Mouse (Mus musculus) limb, embryonic 10.5 days (tissue): Measurements from ENCODE around the gene Myl9. TPM values are rescaled to one million over a fixed set of nuclear protein-coding genes. Genes with fewer than 3 reads are reported as not detected.
"Not testable (repeated sequence)": the region's sequence is repeated elsewhere in the genome, so short reads cannot be mapped to it uniquely, and the experiment has no call there.

Experiments used
- DNase-seq: peaks from one replicate; pipeline ENCODE4 v3.0.0-alpha.2; 2017; ENCODE audit warnings: low spot score
- H3K27ac ChIP-seq: fragments of 300-500 bp; sonication (generic); 2 replicates; pipeline ENCODE4 v1.5.1; 2016; ENCODE audit warnings: mild to moderate bottlenecking
- H3K27me3 ChIP-seq: fragments of 300-500 bp; sonication (generic); 2 replicates; pipeline ENCODE4 v1.6.1; 2016; ENCODE audit warnings: low read depth, mild to moderate bottlenecking; ENCODE audit not compliant: poor library complexity, severe bottlenecking
- H3K36me3 ChIP-seq: fragments of 300-500 bp; sonication (generic); 2 replicates; pipeline ENCODE4 v1.6.1; 2016; ENCODE audit warnings: mild to moderate bottlenecking, moderate library complexity
- H3K4me1 ChIP-seq: fragments of 300-500 bp; sonication (generic); 2 replicates; pipeline ENCODE4 v1.6.1; 2016
- H3K4me3 ChIP-seq: fragments of 300-500 bp; sonication (generic); 2 replicates; pipeline ENCODE4 v1.5.1; 2016; ENCODE audit warnings: mild to moderate bottlenecking, moderate library complexity
- H3K9me3 ChIP-seq: fragments of 300-500 bp; sonication (generic); replicated peaks from 2 replicates; pipeline ENCODE4 v1.6.1; 2016; ENCODE audit warnings: mild to moderate bottlenecking
- WGBS: fragments of 180-500 bp; shearing (Covaris S2); methylation state at CpG from one replicate; pipeline ENCODE4 v1.1.7; 2016; 5-methylcytosine and 5-hydroxymethylcytosine counted together
- polyA plus RNA-seq: library from polyadenylated mRNA; unstranded; fragments of >200 nt; fragmentation: Nextera tagmentation; extraction: Ambion mirVana; gene quantifications from 2 replicates; pipeline ENCODE4 v1.2.1, GENCODE M21; 2016

Gene Myl9
- polyA plus RNA-seq, 1 experiment from 2014 or later = 62.7 TPM

GRCm38 (mm10) chr2:156781836-156782480 lies 6.7 kb downstream of the Myl9 start:
- no peak overlapping the region for H3K4me3 ChIP-seq
- 66% methylated on average over 4 of the region's 4 CpGs for WGBS
- peaks cover 22% of the 10 kb centered on the region for H3K4me1 ChIP-seq
- DNase-seq = no peak
- no peaks in the 10 kb centered on the region for H3K9me3 ChIP-seq
- peaks cover 7% of the 10 kb centered on the region for H3K27me3 ChIP-seq
- no peak overlapping the region for H3K27ac ChIP-seq
- H3K36me3 ChIP-seq = no peaks in the 10 kb centered on the region

- WGBS = 88% methylated on average over 10 of the region's 10 CpGs
- Histone ChIP-seq H3K9me3 (no peaks in the 10 kb centered on the region), H3K4me1 (peaks cover 17% of the 10 kb centered on the region), H3K36me3 (no peaks in the 10 kb centered on the region), H3K4me3 (no peak overlapping the region), H3K27ac (no peak overlapping the region; the same call in 1 of the 2 replicates), H3K27me3 (peaks cover 5% of the 10 kb centered on the region)
- DNase-seq = no peak
Measured at GRCm38 (mm10) chr2:156782481-156783348, 7.5 kb downstream of the Myl9 start.

DNA sequence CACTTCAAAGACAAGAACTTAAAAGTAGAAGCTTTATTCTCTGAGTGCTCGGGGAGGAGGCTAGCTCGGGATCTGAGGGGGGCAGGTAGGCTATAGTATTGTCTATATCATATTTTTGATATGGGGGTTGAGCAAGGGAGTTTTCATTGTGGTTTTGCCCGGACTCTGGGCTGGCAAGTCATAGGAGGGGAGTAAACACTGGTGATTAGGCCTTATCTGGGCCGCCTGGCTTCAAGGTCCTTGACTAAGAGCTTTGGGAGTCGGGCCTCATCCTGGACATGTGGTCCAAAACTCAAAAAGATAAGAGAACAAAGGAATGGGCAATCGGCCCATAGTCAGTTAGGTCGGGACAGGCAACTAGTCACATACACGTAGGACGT lies 8.1 kb downstream of the Myl9 start:
- WGBS = 80% methylated on average over 9 of the region's 9 CpGs
- peaks cover 16% of the 10 kb centered on the region for H3K4me1 ChIP-seq
- H3K36me3 ChIP-seq = no peaks in the 10 kb centered on the region
- H3K9me3 ChIP-seq = no peaks in the 10 kb centered on the region
- H3K27me3 ChIP-seq = peaks cover 5% of the 10 kb centered on the region
- DNase-seq = no peak
- no peak overlapping the region for H3K4me3 ChIP-seq
- H3K27ac ChIP-seq = no peak overlapping the region

DNA sequence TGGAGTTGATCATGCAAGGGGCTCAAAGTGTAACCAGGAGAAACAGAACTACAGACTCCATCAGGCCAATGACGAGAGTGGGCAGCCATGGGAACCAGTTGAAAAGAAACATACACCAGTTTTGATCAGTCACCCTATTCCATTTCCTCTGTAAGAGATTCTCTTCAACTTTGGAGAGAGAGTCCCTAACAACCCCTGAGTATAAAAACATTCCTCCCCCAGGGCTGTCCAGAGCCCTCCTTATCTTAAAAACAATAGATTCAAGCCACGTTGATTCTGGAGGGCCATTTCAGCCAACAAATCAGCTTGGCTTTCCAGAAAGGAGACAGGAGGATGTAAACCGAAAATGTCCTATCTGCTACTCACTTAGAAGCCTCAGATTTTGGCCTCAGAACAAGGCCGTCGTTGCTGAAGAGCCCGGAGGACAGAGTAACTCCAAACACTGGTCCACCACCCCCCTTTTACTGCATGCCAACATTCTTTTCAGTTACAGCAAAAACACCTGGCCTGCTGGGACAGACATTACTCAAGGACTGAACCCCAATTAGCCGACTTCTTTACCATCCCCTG lies 8.9 kb downstream of the Myl9 start:
- no peak overlapping the region for H3K27ac ChIP-seq
- no peak for DNase-seq
- WGBS = 73% methylated on average over 7 of the region's 7 CpGs
- H3K4me1 ChIP-seq = peaks cover 16% of the 10 kb centered on the region
- no peaks in the 10 kb centered on the region for H3K36me3 ChIP-seq
- H3K9me3 ChIP-seq = no peaks in the 10 kb centered on the region
- no peak overlapping the region for H3K4me3 ChIP-seq
- H3K27me3 ChIP-seq = peaks cover 5% of the 10 kb centered on the region

GRCm38 (mm10) chr2:156784891-156785290 lies 9.7 kb downstream of the Myl9 start:
- Histone ChIP-seq H3K9me3 (no peaks in the 10 kb centered on the region), H3K27ac (no peak overlapping the region)
- 93% methylated on average over 2 of the region's 2 CpGs for WGBS

GRCm38 (mm10) chr2:156786369-156786768 lies 11.1 kb downstream of the Myl9 start:
- not testable (repeated sequence) for H3K4me3 ChIP-seq, H3K9me3 ChIP-seq, H3K27me3 ChIP-seq, H3K27ac ChIP-seq, H3K4me1 ChIP-seq, DNase-seq, H3K36me3 ChIP-seq

More at GRCm38 (mm10) chr2:156784891-156785290, 9.7 kb downstream of the Myl9 start:
- DNase-seq = no peak
- Histone ChIP-seq H3K4me3 (no peak overlapping the region), H3K36me3 (no peaks in the 10 kb centered on the region), H3K4me1 (peaks cover 14% of the 10 kb centered on the region), H3K27me3 (peaks cover 5% of the 10 kb centered on the region)

DNA sequence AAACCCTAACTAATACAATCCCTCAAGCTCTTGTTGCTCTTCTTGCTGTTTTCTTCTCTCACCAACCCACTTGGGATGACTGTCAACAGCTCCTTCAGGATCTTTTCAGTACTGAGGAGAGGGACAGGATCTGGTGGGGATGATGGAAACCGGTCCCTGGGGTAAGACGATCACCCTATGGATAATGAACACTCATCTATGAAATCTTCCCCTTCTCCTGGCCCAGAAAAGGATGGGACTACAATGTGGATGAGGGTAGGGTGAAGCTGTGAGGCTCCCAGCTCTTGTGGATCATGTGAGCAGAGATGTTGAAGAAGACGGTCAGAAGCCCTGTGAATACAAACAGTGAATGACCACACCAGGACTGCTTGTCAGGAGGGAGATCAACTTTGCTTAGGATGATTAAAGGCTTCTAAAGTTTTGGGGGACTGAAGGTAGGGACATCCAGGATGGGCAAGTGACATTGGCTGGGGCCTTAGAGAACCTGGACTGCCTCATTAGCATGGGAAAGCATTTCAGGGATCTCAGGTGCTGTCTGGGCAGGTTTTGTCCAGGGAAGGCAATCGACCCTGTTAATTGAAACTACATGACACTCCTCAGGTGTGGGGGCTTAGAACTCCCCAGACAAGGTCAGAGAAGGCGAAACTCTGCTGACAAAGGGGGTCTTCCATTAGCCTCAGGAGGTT lies 12.0 kb downstream of the Myl9 start:
- WGBS = 90% methylated on average over 5 of the region's 5 CpGs

GRCm38 (mm10) chr2:156787776-156788105 lies 12.5 kb downstream of the Myl9 start:
- DNase-seq = no peak
- 55% methylated on average over 3 of the region's 3 CpGs for WGBS

More for the DNA sequence above, 12.0 kb downstream of the Myl9 start:
- no peaks in the 10 kb centered on the region for H3K27me3 ChIP-seq
- H3K4me1 ChIP-seq = no peaks in the 10 kb centered on the region
- no peak overlapping the region for H3K27ac ChIP-seq
- no peaks in the 10 kb centered on the region for H3K36me3 ChIP-seq
- no peak overlapping the region for H3K4me3 ChIP-seq
- no peaks in the 10 kb centered on the region for H3K9me3 ChIP-seq
- no peak for DNase-seq

GRCm38 (mm10) chr2:156788836-156789235 lies 13.6 kb downstream of the Myl9 start:
- no peak for DNase-seq
- Histone ChIP-seq H3K9me3 (no peaks in the 10 kb centered on the region), H3K4me1 (no peaks in the 10 kb centered on the region), H3K36me3 (no peaks in the 10 kb centered on the region), H3K27me3 (no peaks in the 10 kb centered on the region), H3K27ac (no peak overlapping the region), H3K4me3 (no peak overlapping the region)
- WGBS = 51% methylated on average over 1 of the region's 1 CpGs

More at GRCm38 (mm10) chr2:156787776-156788105, 12.5 kb downstream of the Myl9 start:
- Histone ChIP-seq H3K4me3 (no peak overlapping the region), H3K27me3 (no peaks in the 10 kb centered on the region), H3K27ac (no peak overlapping the region), H3K4me1 (no peaks in the 10 kb centered on the region), H3K9me3 (no peaks in the 10 kb centered on the region), H3K36me3 (no peaks in the 10 kb centered on the region)

DNA sequence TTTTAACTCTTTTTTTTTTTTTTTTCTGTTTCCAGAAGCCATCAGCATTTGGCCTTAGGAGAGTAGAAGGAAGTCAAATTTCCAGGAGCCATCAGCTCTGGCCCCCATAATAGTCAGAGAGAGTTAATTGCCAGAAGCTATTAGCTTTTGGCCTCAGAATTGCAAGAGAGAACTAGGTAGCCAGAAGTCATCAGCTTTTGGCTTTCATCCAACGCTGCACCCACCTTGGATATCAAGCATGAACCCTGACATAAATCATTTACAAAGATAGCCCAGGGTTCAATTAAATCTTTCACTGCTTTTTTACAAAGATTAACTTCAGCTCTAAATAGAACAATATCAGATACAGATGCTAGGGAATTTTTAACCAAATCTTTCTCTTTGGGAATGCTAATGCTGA lies 23.3 kb downstream of the Myl9 start:
- 93% methylated on average over 1 of the region's 1 CpGs for WGBS
- Histone ChIP-seq H3K27me3 (no peaks in the 10 kb centered on the region), H3K9me3 (no peaks in the 10 kb centered on the region), H3K4me1 (no peaks in the 10 kb centered on the region; the same call in none of the 2 replicates), H3K4me3 (no peak overlapping the region), H3K36me3 (no peaks in the 10 kb centered on the region), H3K27ac (no peak overlapping the region)
- DNase-seq = no peak

DNA sequence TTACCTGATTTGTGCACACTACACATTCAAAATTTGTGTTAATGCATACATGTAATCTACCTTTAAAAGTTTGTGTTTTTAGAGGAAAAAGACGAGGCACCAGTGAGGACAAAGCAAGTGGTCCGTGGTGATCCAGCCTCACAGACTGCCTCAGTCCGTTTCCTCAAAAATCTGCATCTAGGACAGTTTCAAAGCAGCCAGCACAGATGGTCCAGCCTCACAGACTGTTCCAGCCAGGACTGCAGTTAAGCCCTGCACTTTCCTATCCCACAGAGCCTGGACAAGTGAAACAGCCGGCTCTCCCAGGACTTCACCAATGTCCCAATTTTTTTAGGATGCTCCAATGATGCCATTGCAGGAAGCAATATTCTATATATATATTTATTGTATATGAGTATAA lies 25.8 kb downstream of the Myl9 start:
- no peaks in the 10 kb centered on the region for H3K27me3 ChIP-seq
- H3K9me3 ChIP-seq = no peaks in the 10 kb centered on the region
- 86% methylated on average over 4 of the region's 4 CpGs for WGBS
- H3K4me3 ChIP-seq = no peak overlapping the region
- H3K36me3 ChIP-seq = no peaks in the 10 kb centered on the region
- DNase-seq = no peak
- H3K4me1 ChIP-seq = no peaks in the 10 kb centered on the region; the same call in none of the 2 replicates
- H3K27ac ChIP-seq = no peak overlapping the region

DNA sequence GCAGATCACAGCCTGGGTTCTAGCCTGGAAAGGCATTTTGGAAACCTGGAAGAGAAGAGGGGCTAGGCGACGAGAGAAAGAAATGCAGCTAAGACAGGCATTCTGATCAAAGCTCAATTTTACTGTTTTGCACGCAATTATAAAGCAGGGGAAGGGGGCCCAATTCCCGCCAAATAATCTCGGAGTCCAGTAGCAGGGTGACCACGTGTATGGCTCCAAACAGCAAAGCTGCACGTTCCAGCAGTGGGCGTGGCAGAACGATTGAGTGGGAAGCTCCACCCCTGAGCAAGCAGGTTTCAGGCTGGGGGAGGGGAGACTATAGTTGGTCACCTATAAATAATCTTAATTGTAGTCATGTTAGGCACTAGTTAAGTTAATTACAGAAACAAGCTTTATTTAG lies 26.9 kb downstream of the Myl9 start:
- not testable (repeated sequence) for H3K4me3 ChIP-seq, H3K27me3 ChIP-seq, DNase-seq, H3K36me3 ChIP-seq, H3K9me3 ChIP-seq, H3K4me1 ChIP-seq, H3K27ac ChIP-seq
- 55% methylated on average over 9 of the region's 9 CpGs for WGBS
